Mouse (Mus musculus) testis, adult 10 weeks (tissue): Measurements from ENCODE around the gene Tti1. TPM values are rescaled to one million over a fixed set of nuclear protein-coding genes. Genes with fewer than 3 reads are reported as not detected.

Source experiments
- polyA plus RNA-seq: library from polyadenylated mRNA; stranded (reverse); fragments of 350-450 nt; fragmentation: Illumina TruSeq; extraction: RNeasy Lipid Tissue Mini Kit (QIAGEN cat#74804); gene quantifications from one replicate; pipeline ENCODE4 v1.2.3, GENCODE M21; 2014; ENCODE audit warnings: low read depth, low replicate concordance

Tti1 gene
- 13.9 TPM for polyA plus RNA-seq

GRCm38 (mm10) chr2:158028354-158028863, at the start of gene Tti1, which contains the start of gene Rprd1b:
Tti1 (minus strand) TSS chr2:158028433.
Rprd1b (plus strand) TSS chr2:158028497.

Other genes with a start within 250 kb of the Tti1 start
- not detected for gene Vstm2l, start 113.8 kb downstream of the Tti1 start, polyA plus RNA-seq
- gene Rprd1b, start 64 bp upstream of the Tti1 start, polyA plus RNA-seq, result 6.8 TPM
- 0.67 TPM for gene Tgm2, start 118.0 kb upstream of the Tti1 start, polyA plus RNA-seq
- 0.21 TPM for gene D630003M21Rik, start 200.8 kb upstream of the Tti1 start, polyA plus RNA-seq
- gene Bpi, start 229.7 kb upstream of the Tti1 start, polyA plus RNA-seq, result 13.3 TPM